Mouse (Mus musculus) cerebellum, adult 2 months (tissue): ENCODE measurements at regions not wholly inside any gene's neighbourhood (a gene's known extent, or its start where the extent isn't known, plus 50 kb on each side); places are given as distances from the start of the nearest gene placed in this dataset.
"Not testable (repeated sequence)": the region's sequence is repeated elsewhere in the genome, so short reads cannot be mapped to it uniquely, and the experiment has no call there.

Experiments
- DNase-seq, 2 experiments: peaks; one replicate each; pipeline ENCODE4 v3.0.0; 2021
- H3K27ac ChIP-seq: fragments of 200-500 bp; 2 replicates; pipeline ENCODE4 v1.5.1; 2012; ENCODE audit warnings: low read length, control low read depth, inconsistent platforms; ENCODE audit not compliant: insufficient read depth
- H3K27me3 ChIP-seq: fragments of 200-500 bp; 2 replicates; pipeline ENCODE4 v1.6.1; 2012; ENCODE audit warnings: inconsistent platforms, mild to moderate bottlenecking, low read length, moderate library complexity; ENCODE audit not compliant: control insufficient read depth, insufficient read depth
- H3K4me1 ChIP-seq: fragments of 200-500 bp; 2 replicates; pipeline ENCODE4 v1.6.1; 2011; ENCODE audit warnings: low read length; ENCODE audit not compliant: control insufficient read depth, insufficient read depth
- H3K4me3 ChIP-seq: fragments of 200-500 bp; replicated peaks from 2 replicates; pipeline ENCODE3; 2011; ENCODE audit warnings: mild to moderate bottlenecking, low read depth, low read length, control low read depth; ENCODE audit not compliant: insufficient read depth
- CTCF ChIP-seq: fragments of 200-500 bp; IDR thresholded peaks from 2 replicates; pipeline ENCODE4 v1.5.1; 2011; ENCODE audit warnings: low read depth, mild to moderate bottlenecking, control low read depth, low read length, moderate library complexity, borderline replicate concordance; ENCODE audit not compliant: insufficient read depth
- POLR2A ChIP-seq: fragments of 200-500 bp; IDR thresholded peaks from 2 replicates; pipeline ENCODE4 v1.6.1; 2011; ENCODE audit warnings: low read length, control low read depth, borderline replicate concordance; ENCODE audit not compliant: insufficient read depth
- WGBS: fragments of 180-500 bp; shearing (Covaris S2); methylation state at CpG from one replicate; pipeline ENCODE4 v1.1.7; 2018; 5-methylcytosine and 5-hydroxymethylcytosine counted together

DNA sequence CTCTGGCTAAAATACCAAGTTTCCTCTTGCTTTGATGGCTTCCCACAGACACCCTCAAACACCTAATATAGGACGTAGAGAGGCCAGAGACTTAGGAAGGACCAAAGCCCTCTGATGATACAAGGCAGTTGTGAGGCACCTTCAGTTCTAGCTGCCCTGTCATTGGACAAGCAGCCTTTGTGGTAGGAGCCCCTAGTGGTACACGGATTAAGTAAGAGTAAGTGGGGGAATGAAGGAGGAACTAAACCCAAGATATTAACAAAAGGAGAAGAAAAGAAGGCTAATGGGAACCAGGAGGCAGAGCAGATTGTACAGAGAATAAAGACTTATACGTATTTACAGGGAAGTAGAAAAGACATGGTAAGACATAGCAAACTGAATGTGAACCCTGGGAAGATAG, 352.3 kb upstream of the Tmco5 start:
- not testable (repeated sequence) for DNase-seq, H3K27ac ChIP-seq, H3K27me3 ChIP-seq, H3K4me1 ChIP-seq, H3K4me3 ChIP-seq
- WGBS: 73% methylated on average over 2 of the region's 3 CpGs

DNA sequence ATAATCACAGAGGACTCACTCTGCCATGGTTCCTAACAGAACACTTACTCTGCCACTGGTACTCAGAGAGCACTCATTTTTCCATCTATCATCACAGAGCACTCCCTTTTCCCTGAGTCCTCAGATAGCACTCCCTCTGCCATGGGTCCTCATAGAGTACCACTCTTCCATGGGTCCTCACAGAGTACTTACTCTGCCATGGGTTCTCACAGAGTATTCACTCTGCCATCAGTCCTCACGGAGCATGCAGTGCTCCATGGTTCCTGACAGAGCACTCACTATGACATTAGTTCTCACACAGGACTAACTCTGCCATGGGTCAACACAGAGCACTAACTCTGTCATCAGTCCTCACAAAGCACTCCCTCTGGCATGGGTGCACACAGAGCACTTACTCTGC, 342.0 kb upstream of the Tmco5 start:
- no peak overlapping the region for H3K4me3 ChIP-seq
- TF ChIP-seq CTCF (no peak), POLR2A (no peak)
- no peaks in the 10 kb centered on the region for H3K4me1 ChIP-seq
- H3K27me3 ChIP-seq: no peaks in the 10 kb centered on the region
- 88% methylated on average over 1 of the region's 1 CpGs for WGBS
- H3K27ac ChIP-seq: no peak overlapping the region
- DNase-seq: no peak

DNA sequence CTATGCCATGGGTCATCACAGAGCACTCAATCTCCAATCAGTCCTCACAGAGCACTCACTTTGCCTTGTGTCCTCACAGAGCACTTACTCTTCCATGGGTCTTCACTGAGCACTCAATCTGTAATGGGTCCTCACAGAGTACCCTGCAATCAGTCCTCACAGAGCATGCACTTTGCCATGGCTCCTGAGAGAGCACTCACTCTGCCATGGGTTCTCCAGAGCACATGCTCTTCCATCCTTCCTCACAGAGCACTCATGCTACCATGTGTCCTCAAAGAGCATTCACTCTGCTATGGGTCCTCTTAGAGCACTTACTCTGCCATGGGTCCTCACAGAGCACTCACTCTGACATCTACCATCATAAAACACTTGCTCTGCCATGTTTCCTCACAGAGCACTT, 319.1 kb upstream of the Tmco5 start:
- Histone ChIP-seq H3K27ac (no peak overlapping the region), H3K4me1 (no peaks in the 10 kb centered on the region), H3K4me3 (no peak overlapping the region), H3K27me3 (no peaks in the 10 kb centered on the region)
- TF ChIP-seq CTCF (no peak), POLR2A (no peak)
- DNase-seq: no peak

DNA sequence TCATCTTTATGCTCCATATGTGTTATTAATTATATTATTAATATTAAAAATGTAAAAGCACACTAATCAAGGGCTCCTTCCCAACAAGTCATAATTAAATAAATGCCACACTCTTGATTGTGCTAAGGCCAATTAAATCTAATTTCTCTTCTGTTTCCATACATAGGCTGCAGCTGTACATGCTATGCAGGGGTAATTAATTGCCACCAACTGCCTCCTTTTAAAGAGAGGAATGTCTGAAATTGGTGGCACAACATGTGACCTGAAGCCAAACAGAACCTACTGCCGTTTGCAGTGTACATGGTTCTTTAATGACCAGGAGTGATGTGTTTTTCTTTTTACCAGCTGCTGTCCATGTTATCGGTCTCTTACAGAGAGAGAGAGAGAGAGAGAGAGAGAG, 294.5 kb upstream of the Tmco5 start:
- Histone ChIP-seq H3K4me3 (no peak overlapping the region), H3K27me3 (no peaks in the 10 kb centered on the region), H3K27ac (no peak overlapping the region), H3K4me1 (no peaks in the 10 kb centered on the region)
- TF ChIP-seq CTCF (no peak), POLR2A (no peak)
- 49% methylated on average over 2 of the region's 2 CpGs for WGBS
- DNase-seq: no peak

DNA sequence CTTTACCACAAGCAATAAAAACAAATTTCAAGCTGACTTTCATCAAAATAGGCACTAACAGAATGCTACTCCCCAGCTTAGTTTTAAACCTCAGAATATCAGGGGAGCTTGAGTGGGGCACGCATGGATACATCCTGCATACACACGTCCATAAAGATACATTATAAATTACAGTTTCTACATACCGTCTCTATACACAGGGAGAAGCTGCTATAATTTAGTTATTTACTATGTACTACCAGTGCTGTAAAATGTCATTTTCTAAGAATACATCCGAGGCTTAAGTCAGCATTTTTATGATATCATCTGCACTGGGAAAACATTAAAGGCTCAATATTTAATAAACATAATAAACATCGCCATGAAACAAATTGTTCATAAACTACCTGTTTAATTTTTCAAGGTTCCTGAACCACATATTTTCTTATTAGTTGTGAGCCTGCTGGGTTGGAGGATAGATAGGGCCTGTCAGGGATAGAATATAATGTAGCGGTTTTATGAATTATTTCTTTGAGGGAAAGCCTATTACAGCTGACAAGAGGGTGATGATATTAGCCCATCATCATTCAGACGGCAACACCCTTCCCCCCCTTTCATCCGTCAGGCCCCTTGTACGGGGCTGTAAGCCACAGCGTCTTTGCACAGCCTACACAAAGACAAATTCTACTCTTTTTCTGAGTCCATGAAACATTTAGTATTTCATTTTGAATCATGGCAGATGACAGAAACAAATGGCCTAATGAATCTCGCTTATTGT, 292.1 kb upstream of the Tmco5 start:
- no peak for TF ChIP-seq POLR2A
- no peak for TF ChIP-seq CTCF
- Histone ChIP-seq H3K4me3 (no peak overlapping the region), H3K27ac (no peak overlapping the region), H3K27me3 (no peaks in the 10 kb centered on the region), H3K4me1 (no peaks in the 10 kb centered on the region)
- 80% methylated on average over 11 of the region's 11 CpGs for WGBS
- DNase-seq: no peak

DNA sequence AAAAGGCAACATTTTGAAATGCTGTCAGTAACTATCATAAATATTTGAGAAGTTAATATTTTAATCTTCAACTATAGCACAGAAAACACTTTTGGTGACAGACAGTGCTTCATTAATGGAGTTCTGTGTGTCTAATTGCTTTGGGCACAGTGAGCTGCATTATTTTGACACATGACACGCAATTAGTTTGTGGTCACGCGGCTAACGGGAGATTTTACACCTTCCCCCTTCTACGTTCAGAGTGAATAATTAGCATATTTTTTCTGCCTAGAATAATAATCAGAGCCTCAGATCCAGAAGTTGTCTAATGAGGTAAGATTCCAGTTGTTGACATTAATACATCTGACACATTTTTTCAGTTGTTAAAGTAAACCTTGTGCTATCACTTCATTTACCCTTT, 272.6 kb upstream of the Tmco5 start:
- Histone ChIP-seq H3K4me1 (no peaks in the 10 kb centered on the region), H3K4me3 (no peak overlapping the region), H3K27me3 (no peaks in the 10 kb centered on the region), H3K27ac (no peak overlapping the region)
- no peak for TF ChIP-seq POLR2A
- no peak for TF ChIP-seq CTCF
- DNase-seq: no peak
- WGBS: 30% methylated on average over 5 of the region's 5 CpGs

DNA sequence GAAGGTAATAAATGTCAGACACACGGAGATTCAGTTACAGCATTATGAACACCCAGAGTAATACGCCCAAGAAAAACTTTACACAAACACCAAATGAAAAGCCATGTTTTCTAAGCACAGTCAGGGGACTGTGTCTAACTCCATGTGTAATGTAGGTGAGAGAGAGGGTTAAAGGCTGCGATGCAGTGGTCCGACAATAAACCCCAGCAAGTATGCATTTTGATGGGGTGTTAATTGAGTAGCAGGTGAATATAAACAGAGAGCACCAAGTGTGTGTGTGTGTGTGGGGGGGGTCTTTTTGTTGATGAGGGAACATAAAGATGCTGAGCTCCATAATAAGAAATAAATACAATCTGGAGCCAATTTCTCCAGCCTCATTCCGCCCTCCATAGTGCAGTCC, 238.6 kb upstream of the Tmco5 start:
- DNase-seq: no peak
- 81% methylated on average over 5 of the region's 5 CpGs for WGBS
- TF ChIP-seq POLR2A: no peak
- TF ChIP-seq CTCF: no peak

DNA sequence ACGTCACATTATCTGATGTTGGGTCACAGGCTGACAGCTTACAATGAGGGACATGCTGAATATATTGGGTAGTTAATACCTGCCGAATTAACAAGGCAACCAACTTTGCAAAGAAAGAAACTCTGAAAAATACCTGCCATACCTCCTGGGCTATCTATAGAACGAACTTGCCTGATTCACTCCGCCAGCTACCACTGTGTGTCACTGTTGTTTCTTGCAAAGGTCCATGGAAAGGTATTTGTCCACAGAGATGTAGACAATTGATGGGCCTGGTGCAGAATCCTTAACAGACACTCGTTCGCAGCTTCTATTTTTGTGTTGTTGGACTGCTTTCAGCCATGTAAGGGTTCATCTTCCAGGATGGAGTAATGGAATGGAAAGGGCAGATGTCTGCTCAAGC, 226.4 kb upstream of the Tmco5 start:
- no peak for DNase-seq
- H3K4me3 ChIP-seq: no peak overlapping the region
- 86% methylated on average over 6 of the region's 6 CpGs for WGBS
- no peaks in the 10 kb centered on the region for H3K4me1 ChIP-seq
- H3K27ac ChIP-seq: no peak overlapping the region
- no peak for TF ChIP-seq POLR2A
- no peak for TF ChIP-seq CTCF
- no peaks in the 10 kb centered on the region for H3K27me3 ChIP-seq

More for the DNA sequence above, 238.6 kb upstream of the Tmco5 start:
- Histone ChIP-seq H3K4me3 (no peak overlapping the region), H3K27me3 (no peaks in the 10 kb centered on the region), H3K27ac (no peak overlapping the region), H3K4me1 (no peaks in the 10 kb centered on the region)

DNA sequence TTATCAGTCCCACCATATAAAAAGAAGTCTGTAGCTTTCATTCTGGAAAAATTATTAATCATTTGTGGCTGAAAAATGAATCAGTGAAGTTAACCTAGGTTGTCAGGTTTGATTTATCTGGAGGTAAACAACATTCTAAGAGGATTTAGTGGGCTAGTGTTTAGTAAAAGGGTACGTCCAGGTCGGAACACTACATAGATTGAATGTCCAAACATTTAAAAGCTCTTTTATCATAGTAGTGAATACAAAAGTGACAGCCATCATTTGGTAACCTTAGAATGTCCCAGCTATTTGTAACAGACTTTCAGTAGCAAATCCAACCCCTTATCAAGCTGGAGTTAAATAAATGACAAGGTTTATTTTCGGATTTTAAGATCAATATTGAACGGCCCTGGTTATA, 192.7 kb upstream of the Tmco5 start:
- 84% methylated on average over 4 of the region's 4 CpGs for WGBS
- H3K4me3 ChIP-seq: no peak overlapping the region
- H3K27ac ChIP-seq: no peak overlapping the region
- TF ChIP-seq POLR2A (no peak), CTCF (no peak)
- no peak for DNase-seq
- no peaks in the 10 kb centered on the region for H3K27me3 ChIP-seq
- H3K4me1 ChIP-seq: no peaks in the 10 kb centered on the region
